Mouse (Mus musculus) retina, embryonic 14.5 days (tissue): ENCODE results near the gene Aire.
A peak's percentile ranks its signal among the peaks of the same experiment; 100 is the strongest.

Experiments used
- DNase-seq: peaks from one replicate; pipeline ENCODE4 v3.0.0-alpha.2; 2015; ENCODE audit warnings: low spot score

Aire gene

GRCm38 (mm10) chr10:78043406-78043836, at the start of gene Aire:
Aire (minus strand) TSS chr10:78043610.
- peak; percentile 80 for DNase-seq

- no peak for DNase-seq
Measured at GRCm38 (mm10) chr10:78092725-78093029, 49.3 kb upstream of the Aire start.

DNA sequence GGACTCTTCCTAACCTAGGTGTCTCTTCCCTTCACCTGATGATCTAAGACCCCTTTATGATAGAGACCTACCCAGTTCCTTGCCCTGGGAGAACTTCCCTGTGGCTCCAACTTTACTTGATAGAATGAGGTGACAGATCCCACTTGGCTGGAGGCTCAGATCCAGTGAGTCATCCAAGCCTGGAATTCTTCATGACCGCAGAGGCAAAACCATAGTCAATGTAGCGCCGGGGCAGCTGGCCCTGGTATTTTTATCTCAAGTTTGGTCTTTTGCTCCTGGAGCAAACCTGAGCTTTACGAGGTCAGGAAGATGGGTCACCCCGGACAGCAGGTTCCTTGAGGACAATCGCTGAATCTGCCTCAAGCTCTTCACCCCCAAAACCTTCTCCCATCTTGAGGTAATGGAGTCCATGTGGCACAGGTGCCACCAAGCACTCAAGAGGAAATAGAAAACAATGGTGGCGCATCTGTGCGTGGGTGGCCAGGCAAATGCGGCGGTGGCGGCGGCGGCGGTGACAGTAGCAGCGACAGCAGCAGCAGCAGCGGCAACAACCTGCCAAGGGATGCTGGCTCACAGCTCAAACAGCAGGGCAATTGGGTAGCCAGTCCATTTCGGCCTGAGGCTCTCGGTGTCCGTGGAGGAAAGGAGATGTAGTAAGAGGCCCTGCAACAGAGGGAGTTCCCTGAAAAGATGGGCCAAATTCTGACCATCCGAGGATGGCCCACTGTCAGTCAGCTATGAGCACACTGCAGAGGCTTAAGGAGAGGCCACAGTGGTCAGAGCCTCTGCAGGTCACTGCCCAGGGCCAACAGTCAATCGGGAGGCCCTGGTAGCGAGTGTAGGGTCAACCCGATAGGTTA, 48.7 kb upstream of the Aire start:
- DNase-seq: no peak

- DNase-seq: no peak
Measured at GRCm38 (mm10) chr10:78090706-78091491, 47.5 kb upstream of the Aire start.

DNA sequence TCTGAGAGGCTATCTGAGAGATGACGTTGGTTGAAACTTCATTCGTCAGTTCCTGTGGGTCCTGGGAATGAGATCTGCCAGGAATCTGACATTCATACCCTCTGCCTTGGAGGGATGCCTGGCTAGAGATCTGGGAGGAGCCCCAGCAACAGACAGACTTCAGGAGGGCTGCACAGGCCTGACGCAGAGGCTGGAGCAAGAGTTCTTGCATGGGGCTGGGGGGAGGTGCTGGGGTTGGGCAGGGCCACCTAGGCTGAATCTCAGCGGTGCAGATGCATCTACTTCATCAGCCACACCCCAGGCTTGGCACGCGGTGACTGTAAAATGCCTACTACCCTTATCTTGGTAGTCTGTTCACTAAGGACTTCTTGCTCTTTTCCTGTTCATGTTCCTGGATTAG, 46.8 kb upstream of the Aire start:
- DNase-seq: no peak

- no peak for DNase-seq
Measured at GRCm38 (mm10) chr10:78087101-78087511, 43.7 kb upstream of the Aire start.

DNA sequence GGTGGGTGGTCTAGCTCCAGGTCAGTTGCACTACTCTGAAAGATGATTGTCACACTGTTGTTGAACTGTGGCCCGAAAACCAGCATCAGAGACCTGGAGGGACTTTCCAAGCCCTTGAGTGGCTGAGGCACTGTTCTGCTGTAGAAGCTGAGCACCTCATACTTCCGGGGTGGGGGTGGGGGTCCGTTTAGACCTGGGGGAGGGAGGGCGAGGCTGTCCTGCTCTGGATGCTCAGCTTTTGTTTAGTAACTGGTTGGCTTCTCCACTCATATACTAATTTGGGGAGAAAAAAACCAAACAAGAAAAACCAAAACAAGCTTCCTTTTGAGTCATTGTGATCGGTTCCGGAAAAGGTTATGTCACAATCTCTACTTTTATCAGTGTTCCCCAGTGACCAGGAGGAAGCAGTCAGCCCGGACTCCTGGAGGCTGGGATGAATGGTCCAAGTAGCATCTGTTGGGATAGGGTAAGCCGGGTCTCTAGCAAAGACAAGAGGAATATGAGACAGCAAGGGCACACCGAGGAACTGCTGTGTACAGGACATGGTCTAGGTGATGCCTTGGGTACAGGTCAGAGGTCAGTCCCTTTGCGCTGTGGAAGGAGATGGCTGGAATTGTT, 43.1 kb upstream of the Aire start:
- DNase-seq: no peak

DNA sequence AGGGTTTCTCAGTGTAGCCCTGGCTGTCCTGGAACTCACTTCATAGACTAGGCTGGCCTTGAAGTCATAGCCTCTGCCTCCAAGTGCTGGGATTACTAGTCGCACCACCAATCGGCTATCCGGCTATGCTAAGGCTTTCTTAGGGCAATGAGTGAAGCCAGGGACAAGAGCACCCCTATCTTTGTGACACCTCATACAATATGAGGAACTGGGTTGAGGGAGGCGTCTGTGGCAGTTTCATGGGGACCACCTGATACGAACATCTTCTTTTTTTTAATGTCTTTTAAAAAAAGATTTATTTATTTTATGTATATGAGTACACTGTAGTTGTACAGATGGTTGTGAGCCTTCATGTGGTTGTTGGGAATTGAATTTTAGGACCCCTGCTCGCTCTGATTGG, 42.3 kb upstream of the Aire start:
- no peak for DNase-seq

GRCm38 (mm10) chr10:78084073-78084472, 40.7 kb upstream of the Aire start:
- no peak for DNase-seq

DNA sequence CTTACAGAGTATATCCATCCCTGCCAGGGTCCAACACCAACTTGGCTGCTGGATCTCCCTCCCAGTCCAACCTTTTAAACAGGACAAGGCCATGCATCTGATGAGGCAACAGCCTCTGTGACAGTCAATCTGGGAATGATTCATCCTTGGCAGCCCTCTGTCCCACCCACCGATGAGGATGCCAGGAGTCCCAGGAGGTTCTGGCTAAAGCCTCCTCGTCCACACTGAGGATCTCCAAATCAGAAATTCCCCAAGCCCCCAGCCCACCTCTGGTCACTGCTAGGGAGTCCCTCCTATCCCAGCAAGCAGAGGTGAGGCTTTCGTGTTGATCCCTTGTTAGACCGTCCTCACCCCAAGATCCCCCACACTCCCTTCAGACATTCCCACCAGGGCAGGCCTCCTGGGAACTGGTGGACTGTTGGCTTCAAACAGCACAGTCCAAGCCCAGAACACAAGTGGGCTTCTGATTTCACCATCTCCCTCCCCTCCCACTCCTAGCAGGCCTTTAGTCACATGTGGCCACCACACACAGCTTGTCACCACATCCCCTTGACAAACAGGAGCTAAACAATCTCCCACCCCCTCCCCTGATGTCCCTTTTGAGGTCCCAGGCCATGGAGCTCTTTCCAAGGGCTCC, 36.7 kb upstream of the Aire start:
- no peak for DNase-seq

DNA sequence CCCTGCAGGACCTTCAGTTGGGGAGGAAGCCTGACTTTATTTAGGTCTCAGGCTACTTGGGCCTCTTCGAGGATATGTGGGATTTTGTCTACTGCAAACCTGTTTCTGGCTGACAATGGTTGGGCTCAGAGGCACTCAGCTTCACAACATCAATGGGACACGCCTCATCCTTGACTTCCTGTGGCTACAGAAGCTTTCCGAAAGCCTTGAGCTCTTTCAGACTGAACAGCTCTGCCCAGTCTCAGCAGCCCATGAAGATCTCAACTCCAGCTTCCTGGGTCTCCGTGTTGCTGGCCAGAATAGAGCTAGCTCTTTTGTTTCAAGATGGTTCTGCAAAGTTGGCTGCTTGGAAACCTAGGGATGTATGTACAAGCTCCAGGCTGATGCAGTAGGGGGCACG, 34.9 kb upstream of the Aire start:
- no peak for DNase-seq

DNA sequence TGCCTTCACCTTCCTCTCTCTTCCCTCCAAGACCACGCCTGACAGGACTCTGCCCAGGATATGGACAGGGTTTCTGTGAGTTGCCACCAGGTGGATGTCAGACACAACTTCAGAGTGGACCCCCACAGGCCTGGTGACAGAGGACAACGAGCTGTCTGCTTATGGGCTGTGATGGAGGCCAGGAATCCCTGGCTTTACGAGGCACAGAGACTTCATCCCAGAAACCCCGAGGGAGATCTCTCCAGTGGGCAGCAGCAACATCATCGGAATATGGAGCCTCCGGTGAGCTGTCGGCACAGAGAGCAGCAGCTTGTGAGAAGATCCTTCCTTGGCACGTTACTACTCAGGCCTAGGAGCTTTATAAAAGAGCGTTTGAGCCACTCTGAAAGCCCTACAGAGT, 34.5 kb upstream of the Aire start:
- DNase-seq: no peak

DNA sequence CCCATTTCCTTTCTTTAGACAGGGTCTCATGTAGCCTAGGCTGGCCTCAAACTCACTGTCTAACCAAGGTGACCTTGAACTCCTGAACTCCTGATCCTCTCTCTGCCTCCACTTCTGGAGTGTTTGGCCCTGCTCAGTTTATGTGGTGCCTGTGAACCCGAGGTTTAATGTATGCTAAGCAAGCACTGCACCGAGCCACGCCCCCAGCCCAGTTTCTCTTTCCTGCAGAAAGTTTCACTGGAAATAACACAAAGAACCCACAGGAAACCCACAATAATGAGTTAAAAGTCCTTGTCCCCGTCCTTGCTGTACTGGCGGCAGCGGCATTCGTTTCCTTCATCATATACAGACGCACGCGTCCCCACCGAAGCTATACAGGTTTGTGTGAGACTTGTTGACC, 31.6 kb upstream of the Aire start:
- no peak for DNase-seq

GRCm38 (mm10) chr10:78074151-78074550, 30.7 kb upstream of the Aire start:
- DNase-seq: no peak

DNA sequence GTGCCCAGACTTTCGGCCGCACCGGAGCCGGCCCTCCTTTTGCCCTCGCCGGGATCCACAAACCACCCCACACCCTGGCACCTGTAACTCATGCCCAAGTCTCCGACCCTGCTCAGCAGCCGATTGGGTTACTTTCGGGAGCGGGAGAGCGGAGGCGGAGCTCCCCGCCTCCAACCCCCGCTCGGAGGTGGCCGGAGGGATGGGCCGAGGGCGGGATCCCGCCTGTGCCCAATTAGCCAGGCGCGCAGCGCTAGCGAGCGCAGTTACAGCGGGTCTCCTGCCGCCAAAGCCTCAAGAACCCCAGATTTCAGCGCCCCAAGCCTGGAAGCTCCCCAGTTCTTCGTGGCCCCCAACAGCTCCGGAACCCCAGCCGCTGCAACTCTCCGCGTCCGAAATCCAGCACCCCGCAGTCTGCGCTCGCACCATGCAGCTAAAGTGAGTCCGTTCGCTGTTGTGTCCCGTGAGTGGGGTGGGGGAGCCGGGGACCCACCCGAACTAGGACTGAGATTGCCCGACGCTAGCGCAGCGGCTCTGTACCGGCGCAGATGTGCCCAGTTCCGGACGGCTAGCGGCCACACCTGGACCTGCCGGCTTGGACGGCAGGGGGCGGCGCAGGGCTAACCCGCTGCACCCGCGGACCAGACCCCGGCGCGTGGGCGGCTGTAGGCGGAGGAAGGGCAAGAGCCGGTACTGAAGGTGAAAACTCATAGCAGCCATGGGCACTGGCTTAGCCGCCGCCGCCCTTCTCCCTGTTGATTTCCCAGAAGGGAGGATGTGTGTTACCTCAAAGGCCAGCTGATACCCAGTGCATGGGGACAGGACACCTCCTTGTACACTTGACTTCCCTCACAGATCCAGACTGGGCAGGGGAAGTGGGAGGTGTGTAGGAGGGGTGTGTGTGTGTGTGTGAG, 25.9 kb upstream of the Aire start, which contains the start of gene Icosl:
Gene Icosl (plus strand): TSS at position 202 of the 911 bp plus-strand sequence.
- peak; percentile 77 for DNase-seq

DNA sequence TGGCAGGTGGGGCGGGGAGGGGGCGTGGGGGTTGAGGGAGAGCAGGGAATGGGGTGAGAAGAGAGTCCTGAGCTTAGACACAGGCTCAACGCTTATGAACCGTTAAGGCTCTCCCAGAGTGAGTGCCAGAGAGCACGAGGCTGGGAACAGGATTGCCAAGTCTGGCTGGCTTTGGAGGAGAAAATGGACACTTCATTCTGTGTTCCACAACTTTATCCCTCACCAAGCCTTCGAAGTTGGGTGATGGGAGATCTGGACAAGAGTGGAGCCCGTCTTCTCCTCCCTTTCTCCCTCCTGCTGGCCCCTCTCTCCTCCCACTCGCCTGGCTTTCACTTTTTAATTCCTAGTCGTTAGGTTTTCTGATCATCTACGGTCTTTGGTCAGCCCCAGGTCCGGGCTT, 25.1 kb upstream of the Aire start:
- peak; percentile 18 for DNase-seq

- DNase-seq: peak; percentile 37
Measured at GRCm38 (mm10) chr10:78067226-78067625, 23.8 kb upstream of the Aire start.

DNA sequence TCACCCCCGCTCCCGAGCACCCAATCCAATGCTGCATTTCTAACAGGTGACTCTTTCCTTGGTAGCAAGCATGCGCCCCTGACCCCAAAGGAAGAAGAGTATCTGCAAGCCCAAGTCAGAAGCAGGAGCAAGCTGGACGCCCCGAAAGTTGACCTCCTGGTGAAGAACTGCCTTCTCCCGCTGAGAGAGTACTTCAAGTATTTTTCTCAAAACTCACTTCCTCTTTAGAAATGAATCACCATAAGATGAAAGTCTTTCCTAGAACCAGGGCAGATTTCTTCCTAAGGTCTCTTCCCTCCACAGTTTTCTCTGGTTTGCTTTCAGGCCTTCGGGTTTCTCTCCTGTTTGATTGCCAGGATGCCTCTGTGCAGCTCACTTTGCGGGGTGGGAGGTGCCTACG, 19.7 kb upstream of the Aire start:
- DNase-seq: no peak

- no peak for DNase-seq
Measured at GRCm38 (mm10) chr10:78057056-78057455, 13.6 kb upstream of the Aire start.

- DNase-seq: no peak
Measured at GRCm38 (mm10) chr10:78054633-78055565, 11.5 kb upstream of the Aire start.
